Mouse (Mus musculus) midbrain, postnatal 0 days (tissue): ENCODE measurements around the gene Dnah11. TPM values are rescaled to one million over a fixed set of nuclear protein-coding genes. Genes with fewer than 3 reads are reported as not detected.
A peak's percentile ranks its signal among the peaks of the same experiment; 100 is the strongest.

Experiments
- ATAC-seq: fragments of 200-750 bp; cut with Nextera tagmentation; 2 replicates; pipeline ENCODE4 v1.8.0; 2017; ENCODE audit warnings: moderate number of reproducible peaks, mild to moderate bottlenecking, moderate TSS enrichment, moderate library complexity; ENCODE audit not compliant: low FRiP score
- DNase-seq: peaks from one replicate; pipeline ENCODE4 v3.0.0-alpha.2; 2015; ENCODE audit warnings: low spot score
- H3K27ac ChIP-seq: fragments of 300-500 bp; sonication (generic); 2 replicates; pipeline ENCODE4 v1.5.1; 2014; ENCODE audit warnings: low read depth, mild to moderate bottlenecking, low read length, mixed read lengths
- H3K27me3 ChIP-seq: fragments of 300-500 bp; sonication (generic); 2 replicates; pipeline ENCODE4 v1.6.1; 2014; ENCODE audit warnings: low read length, control low read depth, mixed read lengths; ENCODE audit not compliant: insufficient read depth
- H3K36me3 ChIP-seq: fragments of 300-500 bp; sonication (generic); 2 replicates; pipeline ENCODE4 v1.6.1; 2014; ENCODE audit warnings: low read length, control low read depth, mixed read lengths; ENCODE audit not compliant: insufficient read depth
- H3K4me1 ChIP-seq: fragments of 300-500 bp; sonication (generic); 2 replicates; pipeline ENCODE4 v1.6.1; 2014; ENCODE audit warnings: mild to moderate bottlenecking, control low read depth, antibody characterized with exemption, low read length, mixed read lengths; ENCODE audit not compliant: insufficient read depth
- H3K4me2 ChIP-seq: fragments of 300-500 bp; sonication (generic); 2 replicates; pipeline ENCODE4 v1.6.1; 2014; ENCODE audit warnings: low read depth, mild to moderate bottlenecking, low read length, mixed read lengths; ENCODE audit not compliant: poor library complexity, severe bottlenecking
- H3K4me3 ChIP-seq: fragments of 300-500 bp; sonication (generic); 2 replicates; pipeline ENCODE4 v1.5.1; 2014; ENCODE audit warnings: low read depth, mild to moderate bottlenecking, low read length, moderate library complexity
- H3K9ac ChIP-seq: fragments of 300-500 bp; sonication (generic); replicated peaks from 2 replicates; pipeline ENCODE4 v1.6.1; 2014; ENCODE audit warnings: mild to moderate bottlenecking, low read length, moderate library complexity, mixed read lengths; ENCODE audit not compliant: poor library complexity, severe bottlenecking
- H3K9me3 ChIP-seq: fragments of 300-500 bp; sonication (generic); 2 replicates; pipeline ENCODE4 v1.6.1; 2016; ENCODE audit warnings: low read length, control low read depth
- CTCF ChIP-seq: IDR thresholded peaks from 2 replicates; pipeline ENCODE4 v1.5.1; 2016; ENCODE audit warnings: antibody characterized with exemption, mild to moderate bottlenecking
- WGBS: fragments of 180-500 bp; shearing (Covaris S2); extraction: QIAGEN DNeasy Blood & Tissue Kit; methylation state at CpG from one replicate; pipeline ENCODE4 v1.1.7; 2014; 5-methylcytosine and 5-hydroxymethylcytosine counted together
- polyA plus RNA-seq: library from polyadenylated mRNA; unstranded; fragments of >200 nt; fragmentation: Nextera tagmentation; extraction: Ambion mirVana; gene quantifications from 2 replicates; pipeline ENCODE4 v1.2.1, GENCODE M21; 2015
- total RNA-seq: library from RNA; depleted of rRNA; stranded (reverse); fragments of >200 nt; gene quantifications from 2 replicates; pipeline ENCODE4 v1.2.3, GENCODE M21; 2014

Dnah11 gene
- total and polyA plus RNA-seq, 2 experiments from 2014 or later = 0.25 to 1.4 TPM

- no peaks in the 10 kb centered on the region for H3K9me3 ChIP-seq
- no peak for TF ChIP-seq CTCF
- no peak overlapping the region for H3K9ac ChIP-seq
- WGBS = 71% methylated on average over 1 of the region's 1 CpGs
- no peak overlapping the region for H3K27ac ChIP-seq
- H3K36me3 ChIP-seq = no peaks in the 10 kb centered on the region
- DNase-seq (no peak), ATAC-seq (no peak)
- H3K4me2 ChIP-seq = no peak overlapping the region
- H3K4me1 ChIP-seq = no peaks in the 10 kb centered on the region
- H3K27me3 ChIP-seq = no peaks in the 10 kb centered on the region
- no peak overlapping the region for H3K4me3 ChIP-seq
Observed at GRCm38 (mm10) chr12:118107719-118108118, 91.1 kb downstream of the Dnah11 start.

- Histone ChIP-seq H3K27me3 (no peaks in the 10 kb centered on the region), H3K4me1 (no peaks in the 10 kb centered on the region), H3K4me2 (no peak overlapping the region), H3K4me3 (no peak overlapping the region), H3K9me3 (no peaks in the 10 kb centered on the region), H3K9ac (no peak overlapping the region), H3K36me3 (no peaks in the 10 kb centered on the region), H3K27ac (no peak overlapping the region)
- no peak for TF ChIP-seq CTCF
- DNase-seq (peak; percentile 22), ATAC-seq (no peak)
- WGBS = 69% methylated on average over 4 of the region's 4 CpGs
Observed at GRCm38 (mm10) chr12:118104520-118104919, 94.3 kb downstream of the Dnah11 start.

GRCm38 (mm10) chr12:118099694-118100093, 99.1 kb downstream of the Dnah11 start:
- Histone ChIP-seq H3K4me3 (no peak overlapping the region), H3K9ac (no peak overlapping the region), H3K27me3 (no peaks in the 10 kb centered on the region), H3K4me1 (no peaks in the 10 kb centered on the region), H3K27ac (no peak overlapping the region), H3K9me3 (no peaks in the 10 kb centered on the region), H3K36me3 (no peaks in the 10 kb centered on the region), H3K4me2 (no peak overlapping the region)
- no peak for TF ChIP-seq CTCF
- 30% methylated on average over 5 of the region's 5 CpGs for WGBS
- DNase-seq (no peak), ATAC-seq (no peak)

- WGBS = 88% methylated on average over 3 of the region's 3 CpGs
- Histone ChIP-seq H3K36me3 (no peaks in the 10 kb centered on the region), H3K4me3 (no peak overlapping the region), H3K9me3 (no peaks in the 10 kb centered on the region), H3K4me1 (no peaks in the 10 kb centered on the region), H3K4me2 (no peak overlapping the region), H3K9ac (no peak overlapping the region), H3K27me3 (no peaks in the 10 kb centered on the region), H3K27ac (no peak overlapping the region)
- TF ChIP-seq CTCF = no peak
- DNase-seq (peak; percentile 25), ATAC-seq (no peak)
Observed at GRCm38 (mm10) chr12:118098257-118098656, 100.6 kb downstream of the Dnah11 start.

- no peak overlapping the region for H3K9ac ChIP-seq
- no peak for TF ChIP-seq CTCF
- H3K36me3 ChIP-seq = no peaks in the 10 kb centered on the region
- no peak overlapping the region for H3K4me3 ChIP-seq
- no peaks in the 10 kb centered on the region for H3K4me1 ChIP-seq
- no peaks in the 10 kb centered on the region for H3K9me3 ChIP-seq
- no peaks in the 10 kb centered on the region for H3K27me3 ChIP-seq
- no peak for DNase-seq
- 91% methylated on average over 4 of the region's 4 CpGs for WGBS
- no peak overlapping the region for H3K27ac ChIP-seq
- H3K4me2 ChIP-seq = no peak overlapping the region
- ATAC-seq = no peak
Observed at GRCm38 (mm10) chr12:118094946-118095345, 103.9 kb downstream of the Dnah11 start.

- 74% methylated on average over 1 of the region's 1 CpGs for WGBS
- TF ChIP-seq CTCF = no peak
- Histone ChIP-seq H3K27ac (no peak overlapping the region), H3K4me3 (no peak overlapping the region), H3K9me3 (no peaks in the 10 kb centered on the region), H3K36me3 (no peaks in the 10 kb centered on the region), H3K27me3 (no peaks in the 10 kb centered on the region), H3K9ac (no peak overlapping the region), H3K4me1 (no peaks in the 10 kb centered on the region), H3K4me2 (no peak overlapping the region)
- ATAC-seq (no peak), DNase-seq (no peak)
Observed at GRCm38 (mm10) chr12:118085291-118085690, 113.6 kb downstream of the Dnah11 start.

GRCm38 (mm10) chr12:118084806-118085205, 114.0 kb downstream of the Dnah11 start:
- Histone ChIP-seq H3K4me3 (no peak overlapping the region), H3K9me3 (no peaks in the 10 kb centered on the region), H3K36me3 (no peaks in the 10 kb centered on the region), H3K27me3 (no peaks in the 10 kb centered on the region), H3K4me2 (no peak overlapping the region), H3K27ac (no peak overlapping the region), H3K4me1 (no peaks in the 10 kb centered on the region), H3K9ac (no peak overlapping the region)
- DNase-seq = no peak
- no peak for ATAC-seq
- 82% methylated on average over 3 of the region's 3 CpGs for WGBS
- TF ChIP-seq CTCF = no peak
